Mouse (Mus musculus) T-helper 1 cell (primary cell): ENCODE results near the gene Acaa1b.

ENCODE experiments used
- in situ Hi-C: fragments of 300-600 bp; cut with MboI, MseI; formaldehyde crosslinking; loops from one replicate; pipeline ENCODE4 v1.15.1; 2025; ENCODE audit warnings: high pct_unique_total_duplicates

The Acaa1b gene

GRCm38 (mm10) chr9:119145137-119145536 is 11.8 kb downstream of the Acaa1b start:
- in situ Hi-C loops: no loop called here

- in situ Hi-C loops: no loop called here
Observed at GRCm38 (mm10) chr9:119144696-119145095, 12.2 kb downstream of the Acaa1b start.

GRCm38 (mm10) chr9:119143372-119143771 is 13.5 kb downstream of the Acaa1b start:
- in situ Hi-C loops: no loop called here

- in situ Hi-C loops: no loop called here
Observed at GRCm38 (mm10) chr9:119142066-119142465, 14.8 kb downstream of the Acaa1b start.

GRCm38 (mm10) chr9:119138836-119139235 is 18.1 kb downstream of the Acaa1b start:
- in situ Hi-C loops: no loop called here

- in situ Hi-C loops: no loop called here
Observed at GRCm38 (mm10) chr9:119130692-119131091, 26.2 kb downstream of the Acaa1b start.

- in situ Hi-C loops: no loop called here
Observed at GRCm38 (mm10) chr9:119128436-119129181, 28.3 kb downstream of the Acaa1b start.

- in situ Hi-C loops: no loop called here
Observed at GRCm38 (mm10) chr9:119122596-119123369, 34.1 kb downstream of the Acaa1b start.

- in situ Hi-C loops: no loop called here
Observed at GRCm38 (mm10) chr9:119120168-119120560, 36.7 kb downstream of the Acaa1b start.

- in situ Hi-C loops: no loop called here
Observed at GRCm38 (mm10) chr9:119119409-119120167, 37.3 kb downstream of the Acaa1b start.

- in situ Hi-C loops: no loop called here
Observed at GRCm38 (mm10) chr9:119114911-119115310, 42.0 kb downstream of the Acaa1b start.

- in situ Hi-C loops: no loop called here
Observed at GRCm38 (mm10) chr9:119110640-119111039, 46.3 kb downstream of the Acaa1b start.

- in situ Hi-C loops: no loop called here
Observed at GRCm38 (mm10) chr9:119109685-119110353, 47.1 kb downstream of the Acaa1b start.

- in situ Hi-C loops: no loop called here
Observed at GRCm38 (mm10) chr9:119107566-119107965, 49.3 kb downstream of the Acaa1b start.

GRCm38 (mm10) chr9:119102783-119103113 is 54.1 kb downstream of the Acaa1b start:
- in situ Hi-C loops: no loop called here

- in situ Hi-C loops: no loop called here
Observed at GRCm38 (mm10) chr9:119101992-119102782, 54.7 kb downstream of the Acaa1b start, which contains the start of gene Dlec1. TSS of gene Dlec1 (plus strand) at chr9:119102478.

GRCm38 (mm10) chr9:119100177-119100898 is 56.6 kb downstream of the Acaa1b start:
- in situ Hi-C loops: no loop called here
